Mouse (Mus musculus): ENCODE results near the gene Ganab. TPM values are rescaled to one million over a fixed set of nuclear protein-coding genes. Genes with fewer than 3 reads are reported as not detected.

Ganab gene
- polyA plus RNA-seq, 1 experiment from 2014 or later, result 106 TPM

DNA sequence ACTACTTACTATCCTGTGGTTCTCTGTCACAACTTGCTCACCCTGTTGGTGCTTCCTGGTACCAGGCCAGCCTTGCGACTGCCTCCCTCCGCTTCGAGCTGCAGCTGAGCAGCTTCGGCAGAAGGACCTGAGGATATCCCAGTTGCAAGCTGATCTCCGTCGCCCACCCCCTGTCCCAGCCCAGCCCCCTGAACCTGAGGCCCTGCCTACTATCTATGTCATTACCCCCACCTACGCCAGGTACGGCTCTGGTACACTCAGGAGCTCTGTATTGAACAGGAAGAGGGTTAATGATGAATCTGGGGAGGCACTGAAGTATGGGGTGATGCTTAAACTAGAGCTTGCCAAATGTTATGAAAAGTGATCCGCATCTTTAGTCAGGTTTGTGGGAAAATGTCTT is 23.9 kb downstream of the Ganab start:
- H3K27ac ChIP-seq, result no peak overlapping the region
- H3K4me2 ChIP-seq, result 0 out of 2 replicates have a peak overlapping the region, but pooled peaks have one; percentile 85
- H3K9ac ChIP-seq, result no peak overlapping the region
- H3K27me3 ChIP-seq, result no peaks in the 10 kb centered on the region
- ATAC-seq (ENCODE audit: low FRiP score), result no peak
- peaks cover 28% of the 10 kb centered on the region for H3K36me3 ChIP-seq (replicated peaks)
- WGBS, result 83% methylated on average over 9 of the region's 9 CpGs
- 0 out of 2 replicates have a peak overlapping the region, but pooled peaks have one; percentile 83 for H3K4me3 ChIP-seq (replicated peaks)
- H3K9me3 ChIP-seq, result no peaks in the 10 kb centered on the region
- peaks cover 16% of the 10 kb centered on the region for H3K4me1 ChIP-seq

DNA sequence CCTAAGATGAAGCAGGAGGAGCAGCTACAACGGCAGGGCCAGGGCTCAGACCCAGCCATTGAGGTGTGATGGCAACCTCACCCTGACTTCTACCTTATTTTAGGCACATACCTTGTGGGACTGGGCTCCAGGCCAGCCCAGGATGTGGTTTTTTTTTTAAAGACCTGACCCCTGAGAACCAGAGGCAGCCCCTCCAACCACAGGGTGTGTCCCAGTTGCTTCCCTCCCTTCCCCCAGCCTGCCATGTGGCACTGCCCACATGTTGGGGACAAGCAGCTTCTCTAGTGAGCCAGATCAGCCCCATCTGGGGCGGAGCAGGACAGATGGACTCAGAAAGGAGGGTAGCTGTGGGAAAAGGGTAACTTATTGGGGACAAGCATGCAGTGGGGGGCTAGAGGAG is 28.9 kb downstream of the Ganab start:
- 91% methylated on average over 2 of the region's 2 CpGs for WGBS
- H3K9me3 ChIP-seq, result no peaks in the 10 kb centered on the region

DNA sequence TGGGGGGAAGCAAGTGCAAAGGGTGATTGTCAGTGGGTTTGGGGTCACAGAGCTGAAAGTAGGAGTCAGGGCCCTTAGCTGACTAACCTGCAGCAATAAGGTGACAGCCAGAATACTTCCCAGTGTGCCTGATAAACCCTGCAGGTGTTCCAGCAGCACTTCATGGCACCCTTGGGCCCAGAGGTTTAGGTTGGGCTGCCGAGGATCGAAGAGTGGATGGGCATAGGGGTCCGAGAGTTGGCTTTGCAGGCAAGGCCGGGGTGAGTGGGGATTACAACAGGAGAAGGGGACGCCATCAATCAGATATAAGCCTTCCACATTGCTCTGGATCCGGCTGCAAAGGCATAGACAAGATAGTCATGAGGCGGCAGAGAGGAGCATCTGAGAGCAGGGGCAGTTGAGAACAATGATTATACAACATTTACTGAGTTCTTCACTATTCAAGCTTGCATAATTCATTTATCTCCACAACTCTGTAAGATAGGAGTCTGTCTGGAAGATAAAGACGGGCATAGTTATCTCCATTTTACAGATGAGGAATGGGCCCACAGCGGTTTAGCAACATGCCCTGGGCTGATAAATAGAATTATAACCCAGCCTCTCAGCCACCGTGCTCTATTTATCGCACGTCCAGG is 30.1 kb downstream of the Ganab start:
- H3K27ac ChIP-seq, result no peak overlapping the region
- no peak for ATAC-seq (ENCODE audit: low FRiP score)
- WGBS, result 92% methylated on average over 12 of the region's 12 CpGs
- no peak overlapping the region for H3K4me3 ChIP-seq (replicated peaks)
- peaks cover 33% of the 10 kb centered on the region for H3K36me3 ChIP-seq (replicated peaks)
- H3K4me2 ChIP-seq, result no peak overlapping the region
- H3K9me3 ChIP-seq, result no peaks in the 10 kb centered on the region
- H3K4me1 ChIP-seq, result peaks cover 22% of the 10 kb centered on the region
- H3K27me3 ChIP-seq, result peaks cover 7% of the 10 kb centered on the region; the same call in 1 of the 2 replicates
- no peak overlapping the region for H3K9ac ChIP-seq

More for the DNA sequence above, 28.9 kb downstream of the Ganab start:
- ATAC-seq (ENCODE audit: low FRiP score), result no peak
- Histone ChIP-seq H3K9ac (no peak overlapping the region), H3K36me3 (replicated peaks) (peaks cover 35% of the 10 kb centered on the region), H3K4me2 (no peak overlapping the region), H3K27ac (no peak overlapping the region), H3K27me3 (peaks cover 7% of the 10 kb centered on the region; the same call in 1 of the 2 replicates), H3K4me3 (replicated peaks) (no peak overlapping the region), H3K4me1 (peaks cover 23% of the 10 kb centered on the region)

GRCm38 (mm10) chr19:8928689-8929223 is 30.9 kb downstream of the Ganab start:
- Histone ChIP-seq H3K9me3 (no peaks in the 10 kb centered on the region), H3K4me2 (peak overlapping the region; percentile 81), H3K36me3 (replicated peaks) (peaks cover 32% of the 10 kb centered on the region), H3K9ac (peak overlapping the region; percentile 79; the same call in 1 of the 2 replicates), H3K27me3 (peaks cover 7% of the 10 kb centered on the region; the same call in 1 of the 2 replicates), H3K4me1 (peaks cover 22% of the 10 kb centered on the region), H3K27ac (peak overlapping the region; percentile 33; the same call in 1 of the 2 replicates), H3K4me3 (replicated peaks) (peak overlapping the region; percentile 60)
- 12% methylated on average over 16 of the region's 16 CpGs for WGBS
- ATAC-seq (ENCODE audit: low FRiP score), result peak; percentile 12

DNA sequence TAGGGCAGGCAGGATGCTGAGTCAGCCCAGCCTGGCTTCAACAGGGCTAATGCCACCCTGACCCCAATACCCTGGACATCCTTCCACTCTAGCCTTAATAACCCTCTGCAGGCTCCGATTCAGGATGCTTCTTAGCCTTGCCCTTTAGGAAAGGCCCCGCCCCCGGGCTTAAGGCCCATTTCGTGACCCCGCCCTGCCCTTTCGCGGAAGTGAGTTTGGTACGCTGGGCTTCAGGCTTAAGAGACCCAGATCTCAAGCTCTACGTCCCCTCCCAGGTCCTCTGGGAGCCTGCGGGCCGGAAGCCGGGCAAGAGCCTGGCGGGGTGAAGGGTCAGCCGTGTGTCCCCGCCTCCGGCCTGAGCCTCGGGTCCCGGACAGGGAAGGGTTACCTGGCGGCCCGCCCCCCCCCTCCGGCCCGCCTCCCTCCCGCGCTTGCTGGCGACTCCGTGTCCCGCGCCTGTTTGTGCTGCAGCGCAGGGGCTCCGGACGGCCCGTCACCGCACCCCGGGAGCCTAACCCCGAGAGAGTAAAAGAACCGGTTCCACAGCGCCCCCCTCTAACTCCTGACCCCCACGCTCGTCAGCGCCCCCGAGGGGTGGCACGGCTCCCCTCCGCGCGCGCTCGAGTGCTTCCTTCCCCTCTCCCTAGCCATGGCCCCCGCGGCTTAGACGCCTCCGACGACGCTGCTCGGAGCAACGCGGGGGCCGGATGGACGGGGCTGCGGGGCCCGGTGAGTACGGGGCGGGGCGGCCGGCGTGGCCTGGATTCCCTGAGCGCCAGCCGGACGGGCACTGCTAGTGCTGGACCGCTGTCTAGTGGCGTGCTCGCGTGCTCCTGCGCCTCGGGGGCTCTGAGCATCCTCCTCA is 31.6 kb downstream of the Ganab start, which contains the start of the genes Rom1 and Eml3:
TSS of gene Rom1 (minus strand) at position 133 of the 865 bp plus-strand sequence.
TSS of gene Eml3 (plus strand) at position 329 of the 865 bp plus-strand sequence.
- Histone ChIP-seq H3K9me3 (no peaks in the 10 kb centered on the region), H3K27me3 (peaks cover 7% of the 10 kb centered on the region; the same call in 1 of the 2 replicates), H3K9ac (peak within 1 kb of the TSS; percentile 79), H3K4me1 (peaks cover 22% of the 10 kb centered on the region), H3K36me3 (replicated peaks) (peaks cover 32% of the 10 kb centered on the region), H3K27ac (peak within 1 kb of the TSS; percentile 33; the same call in 1 of the 2 replicates), H3K4me3 (replicated peaks) (peak within 1 kb of the TSS; percentile 60), H3K4me2 (peak within 1 kb of the TSS; percentile 81)
- WGBS, result 1% methylated on average over 67 of the region's 74 CpGs
- ATAC-seq (ENCODE audit: low FRiP score), result peak; percentile 76

DNA sequence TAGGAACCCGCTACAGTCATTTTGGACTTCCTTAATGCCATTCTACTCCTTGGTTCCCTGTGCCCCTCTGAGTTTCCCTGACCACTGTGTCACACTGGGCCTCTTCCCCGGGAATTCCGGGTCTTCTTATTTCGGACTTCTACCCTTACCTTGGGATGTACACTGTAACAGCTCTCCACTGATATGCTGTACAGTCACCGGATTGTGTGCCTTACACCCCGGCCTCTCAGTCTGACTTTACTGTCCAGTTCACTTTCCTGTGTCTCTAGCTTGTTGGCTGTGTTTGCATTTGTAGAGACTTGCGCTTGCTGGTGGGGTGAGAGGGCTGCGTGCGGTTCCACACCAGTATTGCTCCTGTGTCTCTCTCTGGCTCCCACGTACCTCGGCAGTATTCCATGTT is 32.2 kb downstream of the Ganab start:
- 18% methylated on average over 11 of the region's 11 CpGs for WGBS
- Histone ChIP-seq H3K4me1 (peaks cover 22% of the 10 kb centered on the region), H3K27ac (no peak overlapping the region)

GRCm38 (mm10) chr19:8930771-8931170 is 32.9 kb downstream of the Ganab start:
- H3K4me3 ChIP-seq (replicated peaks), result peak overlapping the region; percentile 60; the same call in 1 of the 2 replicates
- 82% methylated on average over 7 of the region's 7 CpGs for WGBS
- no peak for ATAC-seq (ENCODE audit: low FRiP score)
- peak overlapping the region; percentile 81; the same call in 1 of the 2 replicates for H3K4me2 ChIP-seq
- H3K9ac ChIP-seq, result 0 out of 2 replicates have a peak overlapping the region, but pooled peaks have one; percentile 79
- no peak overlapping the region for H3K27ac ChIP-seq
- peaks cover 25% of the 10 kb centered on the region for H3K36me3 ChIP-seq (replicated peaks)
- H3K4me1 ChIP-seq, result peaks cover 22% of the 10 kb centered on the region
- peaks cover 7% of the 10 kb centered on the region; the same call in 1 of the 2 replicates for H3K27me3 ChIP-seq
- no peaks in the 10 kb centered on the region for H3K9me3 ChIP-seq

More for the DNA sequence above, 32.2 kb downstream of the Ganab start:
- Histone ChIP-seq H3K9me3 (no peaks in the 10 kb centered on the region), H3K27me3 (peaks cover 7% of the 10 kb centered on the region; the same call in 1 of the 2 replicates), H3K4me2 (peak overlapping the region; percentile 81), H3K9ac (peak overlapping the region; percentile 79), H3K4me3 (replicated peaks) (peak overlapping the region; percentile 60), H3K36me3 (replicated peaks) (peaks cover 31% of the 10 kb centered on the region)
- ATAC-seq (ENCODE audit: low FRiP score), result peak; percentile 3; the same call in 1 of the 2 replicates

GRCm38 (mm10) chr19:8936736-8937135 is 38.9 kb downstream of the Ganab start:
- Histone ChIP-seq H3K9me3 (no peaks in the 10 kb centered on the region), H3K27ac (no peak overlapping the region), H3K4me3 (replicated peaks) (no peak overlapping the region), H3K4me1 (peaks cover 12% of the 10 kb centered on the region), H3K9ac (no peak overlapping the region), H3K36me3 (replicated peaks) (peaks cover 4% of the 10 kb centered on the region), H3K27me3 (no peaks in the 10 kb centered on the region), H3K4me2 (no peak overlapping the region)
- 87% methylated on average over 2 of the region's 2 CpGs for WGBS
- ATAC-seq (ENCODE audit: low FRiP score), result no peak

DNA sequence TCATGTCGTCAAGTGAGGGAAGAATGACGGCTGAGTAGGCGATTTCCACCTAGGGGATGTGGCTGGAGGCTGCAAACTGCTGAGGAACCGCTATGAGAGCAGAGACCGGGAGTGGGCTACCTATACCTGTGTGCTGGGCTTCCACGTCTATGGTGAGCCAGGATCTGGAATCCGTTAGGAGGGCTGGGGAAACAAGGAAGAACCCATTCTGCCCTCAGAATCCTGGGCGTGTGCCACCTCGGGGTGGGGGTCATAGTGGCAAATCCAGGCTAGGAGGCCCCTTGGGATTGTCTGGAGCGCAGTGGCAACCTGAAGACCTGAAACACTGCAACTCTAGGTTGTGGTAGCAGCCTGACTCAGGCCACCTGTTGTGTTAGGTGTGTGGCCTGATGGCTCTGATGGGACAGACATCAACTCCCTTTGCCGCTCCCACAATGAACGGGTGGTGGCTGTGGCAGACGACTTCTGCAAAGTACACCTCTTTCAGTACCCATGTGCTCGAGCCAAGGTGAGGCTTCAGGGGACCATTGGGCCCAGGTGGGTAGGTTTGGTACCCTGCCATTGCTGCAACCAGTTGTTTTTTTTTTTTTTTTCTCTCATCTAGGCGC is 42.8 kb downstream of the Ganab start:
- no peaks in the 10 kb centered on the region for H3K9me3 ChIP-seq
- peak overlapping the region; percentile 94; the same call in 1 of the 2 replicates for H3K27ac ChIP-seq
- 79% methylated on average over 15 of the region's 15 CpGs for WGBS
- H3K36me3 ChIP-seq (replicated peaks), result peaks cover 23% of the 10 kb centered on the region
- H3K4me1 ChIP-seq, result peaks cover 38% of the 10 kb centered on the region
- ATAC-seq (ENCODE audit: low FRiP score), result no peak
- H3K27me3 ChIP-seq, result no peaks in the 10 kb centered on the region
- H3K9ac ChIP-seq, result peak overlapping the region; percentile 83
- H3K4me3 ChIP-seq (replicated peaks), result no peak overlapping the region
- no peak overlapping the region for H3K4me2 ChIP-seq

DNA sequence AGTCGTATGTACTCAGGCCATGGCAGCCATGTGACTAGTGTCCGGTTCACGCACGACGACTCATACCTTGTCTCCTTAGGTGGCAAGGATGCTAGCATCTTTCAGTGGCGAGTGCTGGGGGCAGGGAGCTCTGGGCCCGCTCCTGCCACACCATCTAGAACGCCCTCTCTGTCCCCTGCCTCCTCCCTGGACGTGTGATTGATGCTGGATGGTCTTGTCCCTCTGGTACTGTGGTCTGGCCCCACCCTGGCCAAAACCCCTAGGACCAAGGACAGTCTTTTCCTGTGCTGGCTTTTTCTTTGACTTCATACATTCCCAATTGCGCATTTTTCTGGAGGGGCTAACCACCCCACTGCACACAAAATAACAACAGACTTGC is 43.3 kb downstream of the Ganab start:
- WGBS, result 36% methylated on average over 10 of the region's 10 CpGs
- Histone ChIP-seq H3K27me3 (no peaks in the 10 kb centered on the region), H3K36me3 (replicated peaks) (peaks cover 28% of the 10 kb centered on the region), H3K4me1 (peaks cover 38% of the 10 kb centered on the region), H3K9ac (peak overlapping the region; percentile 83), H3K4me2 (peak overlapping the region; percentile 69), H3K4me3 (replicated peaks) (peak overlapping the region; percentile 72), H3K27ac (peak overlapping the region; percentile 94), H3K9me3 (no peaks in the 10 kb centered on the region)
- ATAC-seq (ENCODE audit: low FRiP score), result peak; percentile 37

DNA sequence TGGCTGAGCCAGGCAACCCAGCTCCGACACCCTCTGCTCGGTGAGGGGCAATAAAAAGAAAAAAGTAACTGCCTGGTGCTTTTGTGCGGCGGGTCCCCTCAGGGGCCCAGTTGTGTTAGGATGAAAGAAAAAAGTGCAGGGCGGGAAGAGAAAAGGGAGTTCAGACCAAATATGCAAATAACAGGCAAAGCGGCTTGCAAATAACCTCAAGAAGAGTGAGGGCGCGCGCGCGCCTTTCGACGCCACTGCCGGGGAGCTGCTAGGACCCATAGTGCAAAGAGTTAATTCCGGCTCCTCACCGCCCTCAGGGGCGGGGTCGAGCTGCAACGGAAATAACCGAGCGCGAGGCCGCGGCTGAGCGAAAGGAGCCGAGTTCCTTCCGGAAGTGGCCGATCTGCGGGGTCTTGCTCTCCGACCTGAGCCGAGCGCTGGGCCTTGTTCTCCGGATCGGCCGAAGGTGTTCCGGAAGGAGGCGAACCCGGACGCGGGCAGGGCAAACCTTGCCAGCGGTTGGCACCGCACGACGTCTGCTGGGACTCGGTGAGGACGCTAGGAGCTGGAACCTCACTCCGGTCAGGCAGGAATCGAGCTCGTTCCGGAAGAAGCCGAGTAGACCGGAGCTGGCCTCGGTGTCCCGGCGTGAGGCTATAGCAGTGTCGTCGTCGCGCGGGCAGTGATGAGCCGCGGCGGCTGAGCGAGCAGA is 43.8 kb downstream of the Ganab start, which contains the start of gene Mta2:
TSS of gene Mta2 (plus strand) at position 361 of the 703 bp plus-strand sequence.
- peak; percentile 93 for ATAC-seq (ENCODE audit: low FRiP score)
- WGBS, result under 1% methylated on average over 64 of the region's 64 CpGs
- H3K27ac ChIP-seq, result peak within 1 kb of the TSS; percentile 94
- H3K4me1 ChIP-seq, result peaks cover 38% of the 10 kb centered on the region
- H3K36me3 ChIP-seq (replicated peaks), result peaks cover 33% of the 10 kb centered on the region
- no peaks in the 10 kb centered on the region for H3K9me3 ChIP-seq
- peak within 1 kb of the TSS; percentile 83 for H3K9ac ChIP-seq
- H3K27me3 ChIP-seq, result no peaks in the 10 kb centered on the region
- peak within 1 kb of the TSS; percentile 72 for H3K4me3 ChIP-seq (replicated peaks)
- peak within 1 kb of the TSS; percentile 69 for H3K4me2 ChIP-seq

Measured in forebrain, embryonic 12.5 days (tissue).